Mouse (Mus musculus) lung, postnatal 4 days (tissue): ENCODE measurements around the gene Myo18a.
A peak's percentile ranks its signal among the peaks of the same experiment; 100 is the strongest.

Experiments
- DNase-seq, 2 experiments: peaks; one replicate each; pipeline ENCODE4 v3.0.0; 2021

Myo18a gene

GRCm38 (mm10) chr11:77901366-77901765 lies 138.3 kb downstream of the Myo18a start:
- DNase-seq, result peak; percentile 22 to 47

- DNase-seq, result no peak
Observed at GRCm38 (mm10) chr11:77901775-77902355, 138.8 kb downstream of the Myo18a start.

- no peak for DNase-seq
Observed at GRCm38 (mm10) chr11:77903761-77904160, 140.7 kb downstream of the Myo18a start.

- DNase-seq, result no peak
Observed at GRCm38 (mm10) chr11:77904707-77905106, 141.7 kb downstream of the Myo18a start.

- peak; percentile 8 to 34 for DNase-seq
Observed at GRCm38 (mm10) chr11:77906097-77906687, 143.1 kb downstream of the Myo18a start.

GRCm38 (mm10) chr11:77906747-77907174 lies 143.7 kb downstream of the Myo18a start:
- DNase-seq, result no peak

- peak in 1 of 2 experiments; percentile 50 for DNase-seq
Observed at GRCm38 (mm10) chr11:77908468-77908867, 145.4 kb downstream of the Myo18a start.

GRCm38 (mm10) chr11:77909376-77909775 lies 146.3 kb downstream of the Myo18a start:
- no peak for DNase-seq

GRCm38 (mm10) chr11:77909776-77910175 lies 146.7 kb downstream of the Myo18a start:
- DNase-seq, result no peak

- DNase-seq, result no peak
Observed at GRCm38 (mm10) chr11:77913505-77913904, 150.5 kb downstream of the Myo18a start.

- no peak for DNase-seq
Observed at GRCm38 (mm10) chr11:77914598-77915260, 151.7 kb downstream of the Myo18a start.
